Mouse (Mus musculus): ENCODE measurements at regions not wholly inside any gene's neighbourhood (a gene's known extent, or its start where the extent isn't known, plus 50 kb on each side); places are given as distances from the start of the nearest gene placed in this dataset.

DNA sequence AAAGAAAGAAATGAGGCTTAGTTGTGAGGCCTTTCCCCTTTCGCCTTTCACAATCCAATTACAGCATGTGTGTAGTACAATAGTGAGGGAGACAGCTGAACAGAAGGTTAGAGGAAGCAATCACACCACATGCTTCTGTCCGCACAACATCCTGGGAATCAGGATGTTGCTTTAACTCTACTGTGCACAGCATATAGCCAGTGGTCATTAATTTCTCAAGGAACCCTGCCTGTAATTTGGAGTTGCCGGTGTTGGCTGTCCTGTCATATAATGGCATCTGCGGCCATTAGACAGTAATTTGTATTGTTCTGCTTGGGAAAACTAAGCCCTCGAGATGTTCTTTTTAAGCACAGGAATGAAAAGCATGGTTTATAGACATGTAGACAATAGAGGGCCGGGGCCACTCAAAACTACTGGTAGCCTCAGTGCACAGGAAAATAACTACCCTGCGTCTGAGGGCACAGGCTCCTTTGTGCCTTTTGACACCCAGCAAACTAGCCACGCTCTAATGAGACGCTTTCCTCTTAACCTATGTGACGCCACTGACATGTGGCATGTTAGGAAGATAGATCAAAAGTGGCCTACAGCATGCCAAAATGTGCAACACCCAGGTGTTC is 233.2 kb upstream of the Robo2 start:
- no peak overlapping the region for H3K27ac ChIP-seq (ENCODE audit: low read length)
- 76% methylated on average over 10 of the region's 10 CpGs for WGBS
- H3K4me2 ChIP-seq (ENCODE audit: low read depth, low read length): no peak overlapping the region
- ATAC-seq: no peak
- no peaks in the 10 kb centered on the region for H3K9me3 ChIP-seq (ENCODE audit: control insufficient read depth, low read length)
- H3K36me3 ChIP-seq (ENCODE audit: control insufficient read depth, insufficient read depth, low read length): no peaks in the 10 kb centered on the region
- no peaks in the 10 kb centered on the region for H3K4me1 ChIP-seq (ENCODE audit: control insufficient read depth, insufficient read depth, low read length)
- no peaks in the 10 kb centered on the region for H3K27me3 ChIP-seq (replicated peaks; ENCODE audit: control insufficient read depth, insufficient read depth, low read length)
- no peak overlapping the region for H3K9ac ChIP-seq (ENCODE audit: low read depth, low read length)
- H3K4me3 ChIP-seq (ENCODE audit: low read length): no peak overlapping the region

DNA sequence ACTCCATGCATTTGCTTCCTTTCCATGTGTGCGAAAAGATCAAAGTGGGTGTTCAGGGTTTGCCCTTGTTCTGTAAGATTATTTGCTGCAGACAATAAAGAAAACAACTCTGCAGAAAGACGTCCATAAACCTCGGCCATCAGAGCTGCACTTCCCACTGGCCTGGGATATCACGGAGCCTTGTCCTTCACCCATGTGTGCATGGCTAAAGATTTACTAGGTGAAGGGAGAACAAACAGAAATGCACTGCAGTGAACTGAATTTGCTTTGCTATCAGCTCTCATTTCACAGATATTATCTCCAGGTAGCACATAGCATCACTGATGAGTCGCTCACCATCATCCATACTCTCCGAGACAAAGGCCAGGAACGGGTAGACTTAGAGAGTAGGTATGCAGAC is 228.2 kb upstream of the Robo2 start:
- Histone ChIP-seq H3K4me3 (ENCODE audit: low read length) (no peak overlapping the region), H3K9me3 (ENCODE audit: control insufficient read depth, low read length) (no peaks in the 10 kb centered on the region), H3K4me1 (ENCODE audit: control insufficient read depth, insufficient read depth, low read length) (no peaks in the 10 kb centered on the region), H3K4me2 (ENCODE audit: low read depth, low read length) (no peak overlapping the region), H3K27ac (ENCODE audit: low read length) (no peak overlapping the region), H3K27me3 (replicated peaks; ENCODE audit: control insufficient read depth, insufficient read depth, low read length) (no peaks in the 10 kb centered on the region), H3K9ac (ENCODE audit: low read depth, low read length) (no peak overlapping the region), H3K36me3 (ENCODE audit: control insufficient read depth, insufficient read depth, low read length) (no peaks in the 10 kb centered on the region)
- WGBS: 58% methylated on average over 7 of the region's 7 CpGs
- ATAC-seq: peak; percentile 50; the same call in 1 of the 2 replicates

DNA sequence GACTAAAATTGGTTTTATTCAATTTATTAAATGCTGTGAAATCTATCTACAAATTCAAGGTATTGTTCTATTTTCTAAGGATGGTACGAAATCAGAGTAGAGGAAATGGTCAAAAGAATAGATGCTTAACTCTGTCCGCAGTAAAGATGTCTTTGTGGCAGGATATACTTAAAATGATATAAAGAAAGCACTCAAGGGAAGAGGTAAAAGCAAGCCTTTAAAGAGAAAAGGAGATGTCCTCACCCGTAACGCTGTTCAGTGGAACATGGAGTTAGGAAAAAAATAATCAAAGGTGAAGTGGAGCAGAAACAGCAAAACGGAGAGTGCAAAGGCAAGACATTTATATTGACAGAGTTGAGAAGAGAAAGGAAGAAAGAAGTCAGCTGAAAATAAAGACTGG is 226.0 kb upstream of the Robo2 start:
- H3K9me3 ChIP-seq (ENCODE audit: control insufficient read depth, low read length): no peaks in the 10 kb centered on the region
- no peaks in the 10 kb centered on the region for H3K4me1 ChIP-seq (ENCODE audit: control insufficient read depth, insufficient read depth, low read length)
- no peak for ATAC-seq
- H3K27ac ChIP-seq (ENCODE audit: low read length): no peak overlapping the region
- 50% methylated on average over 5 of the region's 5 CpGs for WGBS
- no peaks in the 10 kb centered on the region for H3K27me3 ChIP-seq (replicated peaks; ENCODE audit: control insufficient read depth, insufficient read depth, low read length)
- no peak overlapping the region for H3K4me3 ChIP-seq (ENCODE audit: low read length)
- no peak overlapping the region for H3K4me2 ChIP-seq (ENCODE audit: low read depth, low read length)
- H3K36me3 ChIP-seq (ENCODE audit: control insufficient read depth, insufficient read depth, low read length): no peaks in the 10 kb centered on the region
- H3K9ac ChIP-seq (ENCODE audit: low read depth, low read length): no peak overlapping the region

DNA sequence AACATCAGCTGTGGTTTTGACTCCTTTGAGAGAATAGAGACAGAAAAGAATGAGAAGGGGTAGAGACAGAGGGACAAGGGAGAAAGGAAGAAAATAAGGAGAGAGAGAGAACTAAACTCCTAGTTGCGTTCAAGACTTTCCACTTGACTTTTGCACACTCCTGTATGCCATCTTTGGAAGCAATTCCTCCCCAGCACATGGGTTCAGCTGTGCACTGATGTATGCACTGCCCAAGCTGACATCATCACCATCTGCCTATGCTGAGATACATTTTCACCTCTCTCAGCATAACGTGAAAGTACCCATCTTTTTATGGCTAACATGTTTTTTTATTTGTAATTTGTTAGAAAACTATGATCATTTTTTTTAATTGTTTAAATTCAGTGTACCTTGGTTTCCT is 214.2 kb upstream of the Robo2 start:
- WGBS: 76% methylated on average over 2 of the region's 2 CpGs
- Histone ChIP-seq H3K4me3 (ENCODE audit: low read length) (no peak overlapping the region), H3K4me2 (ENCODE audit: low read depth, low read length) (no peak overlapping the region), H3K9ac (ENCODE audit: low read depth, low read length) (no peak overlapping the region), H3K27me3 (replicated peaks; ENCODE audit: control insufficient read depth, insufficient read depth, low read length) (no peaks in the 10 kb centered on the region), H3K4me1 (ENCODE audit: control insufficient read depth, insufficient read depth, low read length) (no peaks in the 10 kb centered on the region), H3K36me3 (ENCODE audit: control insufficient read depth, insufficient read depth, low read length) (no peaks in the 10 kb centered on the region), H3K27ac (ENCODE audit: low read length) (no peak overlapping the region), H3K9me3 (ENCODE audit: control insufficient read depth, low read length) (no peaks in the 10 kb centered on the region)
- no peak for ATAC-seq

DNA sequence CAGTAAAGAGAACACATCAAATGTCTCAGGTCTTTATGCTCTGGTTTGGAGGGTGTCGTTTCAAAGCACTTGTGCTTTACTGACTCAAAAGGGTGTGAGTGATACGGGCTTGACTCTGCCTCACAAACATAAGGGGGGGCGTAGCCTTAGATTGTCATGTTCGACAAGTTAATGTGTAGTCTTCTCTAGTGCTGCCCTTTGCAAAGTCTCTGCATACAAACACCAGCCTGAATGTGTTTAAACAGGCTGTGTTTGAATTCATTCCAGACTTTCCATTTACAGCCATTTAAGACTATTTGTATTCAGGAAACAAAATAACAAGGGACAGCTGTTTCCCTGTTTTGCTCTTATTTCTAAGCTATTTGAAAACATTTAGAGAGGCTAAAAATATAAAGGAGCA is 200.4 kb upstream of the Robo2 start:
- no peak overlapping the region for H3K9ac ChIP-seq (ENCODE audit: low read depth, low read length)
- no peak overlapping the region for H3K27ac ChIP-seq (ENCODE audit: low read length)
- WGBS: 29% methylated on average over 4 of the region's 4 CpGs
- H3K36me3 ChIP-seq (ENCODE audit: control insufficient read depth, insufficient read depth, low read length): no peaks in the 10 kb centered on the region
- no peaks in the 10 kb centered on the region for H3K27me3 ChIP-seq (replicated peaks; ENCODE audit: control insufficient read depth, insufficient read depth, low read length)
- no peak overlapping the region for H3K4me2 ChIP-seq (ENCODE audit: low read depth, low read length)
- H3K4me1 ChIP-seq (ENCODE audit: control insufficient read depth, insufficient read depth, low read length): no peaks in the 10 kb centered on the region
- H3K9me3 ChIP-seq (ENCODE audit: control insufficient read depth, low read length): no peaks in the 10 kb centered on the region
- no peak overlapping the region for H3K4me3 ChIP-seq (ENCODE audit: low read length)
- ATAC-seq: peak; percentile 51; the same call in 1 of the 2 replicates

DNA sequence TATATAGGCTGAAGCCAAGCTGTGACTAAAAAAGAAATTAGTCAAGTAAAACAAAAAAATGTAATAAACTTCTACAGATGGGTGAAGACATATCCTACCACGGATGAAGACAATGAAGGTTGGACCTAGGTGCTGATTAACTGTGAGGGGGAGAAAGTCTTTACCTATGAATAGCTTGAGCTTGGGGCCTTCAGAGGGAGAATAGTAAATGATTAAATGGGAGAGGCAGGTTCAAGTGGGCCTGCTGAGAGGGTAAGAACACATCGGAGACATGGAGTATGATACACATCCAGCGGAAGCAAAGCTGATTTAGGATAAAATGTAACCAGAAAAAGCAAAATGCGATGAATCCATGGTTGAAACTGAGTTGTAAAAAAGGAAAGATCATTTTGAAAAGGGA is 197.9 kb upstream of the Robo2 start:
- peak; percentile 68 for ATAC-seq
- no peaks in the 10 kb centered on the region for H3K4me1 ChIP-seq (ENCODE audit: control insufficient read depth, insufficient read depth, low read length)

DNA sequence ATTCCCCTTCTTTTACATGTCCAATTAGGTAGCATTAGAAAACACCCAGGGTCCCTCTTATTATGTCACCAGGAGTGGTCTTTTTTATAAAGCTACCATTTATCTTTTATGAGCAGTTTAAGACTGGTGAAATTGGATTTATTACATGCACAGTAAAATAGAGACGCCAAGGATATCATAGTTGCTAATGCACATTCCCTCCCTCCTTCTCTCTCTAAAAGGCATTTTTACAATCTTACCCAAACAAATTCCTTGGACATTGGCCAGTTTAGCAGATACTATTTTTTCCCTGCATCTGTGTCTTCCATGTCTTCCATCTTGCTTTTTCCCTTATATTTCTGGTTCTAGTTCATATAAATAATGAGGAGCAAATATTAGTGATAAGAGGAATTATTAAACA is 186.7 kb upstream of the Robo2 start:
- Histone ChIP-seq H3K36me3 (ENCODE audit: control insufficient read depth, insufficient read depth, low read length) (no peaks in the 10 kb centered on the region), H3K9ac (ENCODE audit: low read depth, low read length) (no peak overlapping the region), H3K4me3 (ENCODE audit: low read length) (no peak overlapping the region), H3K27ac (ENCODE audit: low read length) (no peak overlapping the region), H3K4me1 (ENCODE audit: control insufficient read depth, insufficient read depth, low read length) (no peaks in the 10 kb centered on the region), H3K27me3 (replicated peaks; ENCODE audit: control insufficient read depth, insufficient read depth, low read length) (no peaks in the 10 kb centered on the region), H3K4me2 (ENCODE audit: low read depth, low read length) (no peak overlapping the region), H3K9me3 (ENCODE audit: control insufficient read depth, low read length) (no peaks in the 10 kb centered on the region)
- peak; percentile 52; the same call in 1 of the 2 replicates for ATAC-seq
- 20% methylated on average over 1 of the region's 1 CpGs for WGBS

More for the DNA sequence above, 197.9 kb upstream of the Robo2 start:
- WGBS: 55% methylated on average over 4 of the region's 4 CpGs
- Histone ChIP-seq H3K27ac (ENCODE audit: low read length) (no peak overlapping the region), H3K4me2 (ENCODE audit: low read depth, low read length) (no peak overlapping the region), H3K9me3 (ENCODE audit: control insufficient read depth, low read length) (no peaks in the 10 kb centered on the region), H3K36me3 (ENCODE audit: control insufficient read depth, insufficient read depth, low read length) (no peaks in the 10 kb centered on the region), H3K27me3 (replicated peaks; ENCODE audit: control insufficient read depth, insufficient read depth, low read length) (no peaks in the 10 kb centered on the region), H3K9ac (ENCODE audit: low read depth, low read length) (no peak overlapping the region), H3K4me3 (ENCODE audit: low read length) (no peak overlapping the region)

DNA sequence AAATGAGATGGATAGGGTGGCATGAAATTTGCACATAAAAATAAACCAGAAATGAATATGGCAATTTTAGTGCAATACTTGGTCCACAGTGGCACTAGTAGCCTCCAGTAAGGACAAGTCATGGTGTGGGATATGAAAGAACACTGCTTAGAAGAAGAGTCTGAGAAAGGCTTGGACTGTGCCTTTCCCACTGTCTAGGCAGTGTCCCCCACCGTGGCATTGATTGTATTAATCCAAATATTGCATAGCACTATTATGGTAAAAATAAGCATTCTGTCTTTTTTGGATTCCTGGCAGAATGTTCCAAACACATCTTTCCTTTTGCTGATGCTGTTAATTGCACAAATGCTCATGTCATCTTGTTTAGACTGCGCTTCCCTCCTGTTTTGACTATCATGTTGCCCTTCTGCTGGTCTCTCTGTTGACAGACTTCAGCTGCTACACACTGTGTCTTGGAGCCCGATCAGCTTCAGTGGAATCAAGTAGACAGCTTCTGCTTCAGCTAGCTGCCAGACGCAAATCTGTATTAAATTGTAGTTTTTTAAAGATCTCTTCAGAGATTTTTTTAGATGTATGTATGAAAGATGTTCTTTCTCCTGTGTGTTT is 186.2 kb upstream of the Robo2 start:
- H3K27me3 ChIP-seq (replicated peaks; ENCODE audit: control insufficient read depth, insufficient read depth, low read length): no peaks in the 10 kb centered on the region
- 42% methylated on average over 4 of the region's 4 CpGs for WGBS
- H3K4me3 ChIP-seq (ENCODE audit: low read length): no peak overlapping the region
- H3K9ac ChIP-seq (ENCODE audit: low read depth, low read length): no peak overlapping the region
- H3K9me3 ChIP-seq (ENCODE audit: control insufficient read depth, low read length): no peaks in the 10 kb centered on the region
- H3K4me2 ChIP-seq (ENCODE audit: low read depth, low read length): no peak overlapping the region
- 0 out of 2 replicates have a peak overlapping the region, but pooled peaks have one; percentile 14 for H3K27ac ChIP-seq (ENCODE audit: low read length)
- ATAC-seq: peak; percentile 77
- no peaks in the 10 kb centered on the region for H3K36me3 ChIP-seq (ENCODE audit: control insufficient read depth, insufficient read depth, low read length)
- no peaks in the 10 kb centered on the region for H3K4me1 ChIP-seq (ENCODE audit: control insufficient read depth, insufficient read depth, low read length)

DNA sequence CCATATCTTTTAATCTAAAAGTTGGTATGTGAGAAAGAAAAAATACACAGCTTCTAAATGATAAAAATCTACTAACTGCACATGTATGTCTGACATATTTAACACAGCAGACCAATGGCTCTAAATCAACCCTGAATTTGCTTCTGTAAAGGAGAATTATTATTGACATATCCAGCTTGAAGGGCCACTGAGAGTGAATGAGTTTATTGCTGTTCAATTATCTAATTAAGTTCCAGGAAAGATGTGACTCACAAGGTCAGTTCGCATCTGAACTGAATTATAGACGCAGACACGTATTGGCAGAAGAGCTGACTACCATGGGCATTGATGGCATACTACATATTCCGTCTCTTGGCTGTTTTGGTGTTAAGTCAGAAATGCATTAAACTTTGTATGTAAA is 180.3 kb upstream of the Robo2 start:
- Histone ChIP-seq H3K36me3 (ENCODE audit: control insufficient read depth, insufficient read depth, low read length) (no peaks in the 10 kb centered on the region), H3K4me1 (ENCODE audit: control insufficient read depth, insufficient read depth, low read length) (no peaks in the 10 kb centered on the region), H3K9ac (ENCODE audit: low read depth, low read length) (no peak overlapping the region), H3K4me3 (ENCODE audit: low read length) (no peak overlapping the region), H3K4me2 (ENCODE audit: low read depth, low read length) (no peak overlapping the region), H3K9me3 (ENCODE audit: control insufficient read depth, low read length) (no peaks in the 10 kb centered on the region), H3K27me3 (replicated peaks; ENCODE audit: control insufficient read depth, insufficient read depth, low read length) (no peaks in the 10 kb centered on the region), H3K27ac (ENCODE audit: low read length) (no peak overlapping the region)
- peak; percentile 60; the same call in 1 of the 2 replicates for ATAC-seq
- WGBS: 68% methylated on average over 4 of the region's 4 CpGs

All from intestine, embryonic 16.5 days (tissue).